Mouse (Mus musculus): ENCODE data around the gene Galm.

GRCm38 (mm10) chr17:80167436-80167835, 40.2 kb downstream of the Galm start:
- no peak for TF ChIP-seq POLR2A (IDR thresholded peaks at IDR 0.05; ENCODE audit: low read depth, low read length)
- no peak for TF ChIP-seq CTCF (IDR thresholded peaks at IDR 0.05; ENCODE audit: extremely low read depth, insufficient read depth, insufficient read length, insufficient replicate concordance)

All from spleen, adult 2 months (tissue).